Mouse (Mus musculus) urinary bladder, adult 2 months (tissue): ENCODE results near the gene Ttc7b. TPM values are rescaled to one million over a fixed set of nuclear protein-coding genes. Genes with fewer than 3 reads are reported as not detected.

ENCODE experiments used
- DNase-seq: peaks from one replicate; pipeline ENCODE4 v3.0.0; 2022; ENCODE audit warnings: low spot score
- polyA plus RNA-seq: library from polyadenylated mRNA; depleted of rRNA; stranded (reverse); fragments of >200 nt; gene quantifications from 2 replicates; pipeline ENCODE4 v1.2.3, GENCODE M21; 2012

The Ttc7b gene
- polyA plus RNA-seq, 1 experiment, result 26.9 TPM

DNA sequence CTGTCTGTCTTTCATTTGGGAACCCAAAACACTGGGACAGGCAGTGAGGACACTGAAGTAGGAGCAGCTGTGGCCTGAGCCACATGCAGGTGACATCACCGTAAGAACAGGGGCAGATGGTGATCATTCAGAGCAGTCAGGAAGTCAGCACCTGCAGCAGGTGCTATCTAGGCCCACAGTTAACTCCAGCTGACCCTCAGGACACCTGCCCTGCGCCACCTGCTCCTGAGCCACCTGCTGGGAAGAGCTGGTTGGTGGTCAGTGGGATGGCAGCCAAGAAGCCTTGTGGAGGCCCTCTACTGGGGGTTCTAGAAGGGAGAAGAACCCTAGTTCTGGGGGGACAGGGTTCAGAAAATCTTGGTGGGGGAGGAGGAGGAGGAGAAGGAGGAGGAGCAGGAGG lies 216.3 kb downstream of the Ttc7b start:
- no peak for DNase-seq

DNA sequence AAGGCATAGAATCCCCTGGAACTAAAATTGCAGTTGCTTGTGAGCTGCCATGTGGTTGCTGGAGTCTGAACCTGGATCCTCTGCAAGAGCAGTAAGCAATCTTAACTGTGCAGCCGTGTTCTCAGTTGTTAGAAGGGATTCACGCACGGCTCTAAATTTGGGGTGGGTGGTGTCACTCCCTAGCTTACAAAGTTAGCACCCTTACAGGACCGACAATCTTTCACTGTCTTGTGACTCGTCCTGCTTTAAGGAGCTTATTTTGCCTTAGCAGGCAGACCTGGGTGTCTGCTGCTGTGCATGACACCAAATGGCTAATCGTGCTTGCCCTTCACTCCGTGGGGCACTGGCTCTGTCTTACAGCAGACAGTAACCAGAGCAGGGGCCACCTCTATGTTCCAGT lies 217.5 kb downstream of the Ttc7b start:
- no peak for DNase-seq

DNA sequence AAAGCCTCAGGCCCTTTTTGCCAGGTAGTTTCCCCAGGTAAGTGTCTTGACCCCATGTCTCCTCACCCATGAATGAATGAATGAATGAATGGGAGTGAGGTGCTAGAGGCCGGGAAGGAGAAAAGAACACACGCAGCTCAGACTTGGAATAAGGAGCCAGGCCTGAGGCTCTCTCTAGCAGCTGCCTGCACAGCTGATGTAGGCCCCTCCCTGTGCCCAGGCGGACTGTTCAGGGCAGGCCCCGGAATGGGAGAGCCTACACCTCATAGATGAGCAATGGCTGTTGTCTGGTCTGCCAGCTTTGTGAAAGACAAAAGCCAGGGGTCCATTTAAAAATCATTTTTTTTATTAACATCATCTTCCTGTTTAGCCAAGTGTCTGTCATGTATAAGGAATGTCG lies 220.2 kb downstream of the Ttc7b start:
- DNase-seq, result no peak

DNA sequence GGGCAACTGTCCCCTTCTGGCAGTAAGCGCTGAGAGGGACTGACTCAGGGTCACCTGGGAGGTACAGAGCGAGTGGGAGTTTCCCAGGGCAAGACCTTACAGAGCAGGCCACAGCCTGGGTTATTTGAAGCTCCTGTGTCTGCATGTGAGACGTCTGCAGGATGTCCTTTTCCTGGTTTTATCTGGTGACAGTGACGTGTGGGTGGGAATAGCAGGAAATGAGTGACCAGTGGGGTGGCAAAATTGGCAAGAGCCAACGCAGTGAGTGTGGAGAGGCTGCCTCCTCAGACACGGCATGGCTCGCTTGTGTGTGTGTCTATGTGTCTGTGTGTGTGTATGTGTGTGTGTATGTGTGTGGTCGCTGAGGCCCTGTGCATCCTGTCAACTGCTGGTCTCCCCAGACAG lies 221.3 kb downstream of the Ttc7b start:
- no peak for DNase-seq

DNA sequence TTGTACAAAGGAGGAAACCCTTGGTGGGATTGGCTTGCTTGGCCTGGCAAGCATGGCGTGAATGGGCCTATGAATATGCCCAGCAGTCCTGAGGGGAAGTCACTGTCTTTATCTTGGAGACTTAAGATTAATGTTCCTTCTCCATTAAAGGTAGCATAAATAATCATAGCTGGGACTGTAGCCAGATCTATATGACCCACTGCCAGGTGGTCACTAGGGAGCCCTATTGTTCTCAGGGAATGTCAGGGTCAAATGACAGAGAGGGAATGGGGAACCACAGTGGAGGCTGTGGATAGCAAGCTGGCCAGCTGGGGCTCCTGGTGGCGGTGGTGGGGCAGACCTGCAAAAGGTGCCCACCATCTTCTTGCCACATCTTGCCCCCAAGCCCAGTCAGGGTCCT lies 221.8 kb downstream of the Ttc7b start:
- DNase-seq, result no peak

DNA sequence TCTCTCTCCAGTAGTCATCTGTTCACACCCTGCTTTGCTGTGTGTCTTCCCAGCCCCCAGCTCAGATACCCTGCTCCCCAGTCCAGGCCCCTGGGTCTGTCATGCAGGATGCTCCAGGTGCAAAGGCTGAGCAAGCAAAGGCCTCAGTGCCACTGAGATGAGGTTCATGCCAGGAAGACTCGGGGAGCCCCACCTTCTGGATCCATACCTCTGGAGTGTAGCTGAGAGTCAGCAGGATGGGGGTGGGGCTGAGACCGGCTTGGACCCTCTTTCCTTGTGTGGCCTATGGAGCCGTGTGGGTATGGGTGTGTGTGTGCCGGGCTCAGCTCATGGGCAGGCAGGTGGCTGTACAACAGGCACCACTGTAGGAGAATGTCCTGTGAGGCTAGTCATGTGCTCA lies 222.7 kb downstream of the Ttc7b start:
- DNase-seq, result no peak

DNA sequence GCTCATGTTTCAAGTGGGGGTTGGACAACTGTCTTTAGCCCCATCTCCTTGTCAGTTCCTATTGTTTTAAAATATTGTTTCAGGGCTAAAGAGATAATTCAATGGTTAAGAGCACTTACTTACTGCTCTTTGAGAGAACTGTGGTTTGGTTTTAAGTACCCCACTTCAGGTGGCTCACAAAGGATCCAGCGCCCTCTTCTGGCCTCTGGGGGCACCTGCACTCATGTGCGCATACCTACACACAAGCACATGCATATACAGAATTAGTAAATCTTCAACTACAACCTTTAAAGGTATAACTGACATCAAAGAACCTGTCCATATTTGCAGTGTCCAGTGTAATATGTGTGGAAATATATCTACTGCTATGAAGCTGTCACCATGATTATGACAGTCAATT lies 226.2 kb downstream of the Ttc7b start:
- DNase-seq, result no peak

DNA sequence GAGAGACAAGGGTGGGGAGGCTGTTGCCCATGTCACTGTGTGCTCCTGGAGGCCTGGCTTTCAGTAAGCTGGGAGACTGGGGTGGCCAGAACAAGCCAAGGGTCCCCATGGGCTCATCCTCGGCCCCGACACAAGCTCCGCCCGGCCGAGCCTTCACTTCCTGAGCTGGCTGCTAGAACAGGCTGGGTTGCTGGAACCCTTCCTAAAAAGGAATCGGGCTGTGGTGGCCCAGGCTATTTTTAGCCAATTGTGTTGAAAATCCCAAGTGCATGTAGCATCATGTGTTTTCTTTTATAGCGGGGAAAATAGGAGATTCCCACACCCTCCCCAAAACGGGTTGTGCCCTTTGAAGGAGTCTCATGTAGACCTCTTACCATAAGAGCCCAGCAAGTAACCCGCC lies 226.7 kb downstream of the Ttc7b start:
- no peak for DNase-seq

DNA sequence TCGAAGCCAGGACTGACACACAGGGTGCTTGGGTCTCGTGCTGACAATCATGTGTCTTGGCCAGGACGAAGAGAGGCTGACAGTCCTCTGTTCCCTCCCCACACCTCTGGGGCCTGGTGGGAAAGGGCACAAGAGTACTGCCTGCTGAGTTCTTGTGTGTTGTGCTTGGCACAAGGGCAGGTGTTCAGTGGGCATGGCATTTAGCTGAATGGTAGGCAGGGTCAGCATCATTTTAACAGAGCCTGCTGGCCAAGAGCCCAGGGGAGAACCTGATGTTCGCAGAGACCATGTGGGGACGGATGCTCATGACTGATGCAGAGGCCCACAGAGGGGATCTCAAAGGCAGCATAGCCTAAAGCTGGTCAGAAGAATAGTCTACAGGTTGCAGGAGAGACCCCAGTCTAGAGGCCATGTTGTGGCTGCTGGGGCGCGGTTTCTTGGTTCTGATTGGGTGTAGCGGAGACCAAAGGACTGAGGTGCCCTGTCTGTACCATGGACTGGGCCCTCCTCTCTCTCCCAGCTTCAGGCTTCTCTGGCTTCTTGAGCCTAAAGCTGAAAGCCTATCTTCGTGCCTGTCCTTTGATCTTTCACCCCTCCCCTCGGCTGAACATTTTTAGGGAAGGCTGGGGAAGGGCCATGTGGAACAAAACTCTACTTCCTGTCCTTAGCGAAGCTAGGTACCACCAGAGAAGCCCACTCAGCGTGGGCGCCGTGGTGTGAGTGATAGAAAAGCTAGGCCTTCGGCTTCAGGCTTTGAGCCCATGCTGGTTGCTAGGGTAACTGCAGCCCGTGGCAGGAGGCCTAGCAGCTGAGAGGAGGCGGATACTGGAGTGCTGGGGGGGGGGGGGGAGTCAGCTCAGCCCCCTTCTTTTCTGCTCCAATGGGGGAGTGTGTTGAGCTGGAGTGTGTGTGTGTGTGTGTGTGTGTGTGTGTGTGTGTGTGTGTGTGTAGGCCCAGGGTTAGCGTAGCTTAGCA lies 229.6 kb downstream of the Ttc7b start:
- no peak for DNase-seq

DNA sequence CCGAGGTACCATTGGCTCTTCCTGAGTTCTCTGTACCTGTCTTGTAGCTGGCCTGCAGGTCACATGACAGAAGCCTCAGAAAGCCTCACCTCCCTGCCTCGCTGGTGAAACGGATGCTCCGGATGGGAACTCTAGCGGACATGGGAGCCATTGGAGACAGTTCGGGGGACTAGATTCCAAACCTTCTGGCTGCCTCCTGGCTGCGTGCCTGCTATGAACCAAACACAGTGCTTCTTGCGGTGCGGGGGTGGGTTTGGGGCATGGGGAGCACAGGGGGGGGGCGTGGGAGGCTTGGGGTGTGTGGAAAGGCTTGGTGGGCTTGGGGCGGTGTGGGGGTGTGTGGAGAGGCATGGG lies 230.5 kb downstream of the Ttc7b start:
- no peak for DNase-seq

DNA sequence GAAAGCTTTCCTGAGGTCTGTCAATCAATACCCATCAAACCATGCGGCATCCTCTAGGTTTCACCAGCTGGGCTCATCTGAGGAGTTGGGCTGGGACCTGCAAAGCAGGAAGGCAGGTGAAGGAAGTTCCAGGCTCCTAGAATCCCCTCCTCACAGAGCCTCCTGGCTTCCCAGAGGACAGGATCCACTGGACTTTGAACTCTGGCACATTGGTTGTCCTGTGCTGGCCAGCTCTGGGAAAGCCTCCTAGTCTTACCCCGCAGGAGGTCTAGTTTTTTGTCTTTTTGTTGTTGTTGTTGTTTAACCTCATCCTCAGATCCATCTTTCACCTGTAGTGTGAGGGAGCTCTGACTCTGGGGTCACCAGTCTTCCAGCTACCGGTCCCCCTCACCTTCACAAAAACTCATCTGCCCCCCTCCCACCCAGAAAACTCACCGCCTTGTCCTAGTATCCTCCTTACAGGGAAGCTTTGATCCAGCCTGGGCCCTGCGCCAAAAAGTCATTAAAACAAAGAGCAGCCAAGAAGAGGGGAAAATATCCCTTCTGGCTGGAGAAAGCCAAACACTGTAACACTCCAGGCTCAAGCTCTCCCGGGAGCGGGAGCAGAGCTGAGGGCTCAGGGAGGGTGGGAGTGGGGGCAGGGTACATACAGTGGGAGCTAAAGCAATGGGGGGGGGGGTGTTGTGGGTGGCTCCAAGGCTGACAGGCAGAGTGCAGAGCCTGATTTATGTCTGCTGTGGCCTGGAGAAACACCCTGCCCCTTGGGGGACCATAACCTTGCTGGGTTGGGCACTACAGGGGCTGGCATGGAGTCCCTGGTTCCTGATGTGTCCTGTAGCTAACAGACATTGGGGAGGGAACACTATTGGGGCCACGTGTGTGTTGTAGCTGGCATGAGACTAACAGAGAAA lies 231.1 kb downstream of the Ttc7b start:
- DNase-seq, result no peak

DNA sequence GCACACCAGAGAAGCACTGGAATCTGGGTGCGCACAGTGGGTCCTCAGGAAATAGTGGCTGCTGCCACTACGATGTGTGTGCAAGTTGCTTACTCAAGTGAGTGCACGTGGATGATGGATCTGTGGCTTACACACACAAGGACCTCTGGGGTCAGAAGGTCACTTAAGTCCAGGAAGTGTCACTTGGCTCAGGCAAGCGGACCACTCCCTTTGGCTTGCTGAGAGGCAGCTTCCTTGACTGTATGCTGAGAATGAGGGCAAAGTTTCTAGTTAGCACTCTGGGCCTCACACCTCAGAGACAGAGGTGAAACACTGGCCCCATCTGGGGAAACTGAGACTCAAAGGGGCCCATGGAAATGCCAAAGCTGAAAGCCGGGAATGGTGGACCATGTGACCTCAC lies 232.6 kb downstream of the Ttc7b start:
- no peak for DNase-seq

DNA sequence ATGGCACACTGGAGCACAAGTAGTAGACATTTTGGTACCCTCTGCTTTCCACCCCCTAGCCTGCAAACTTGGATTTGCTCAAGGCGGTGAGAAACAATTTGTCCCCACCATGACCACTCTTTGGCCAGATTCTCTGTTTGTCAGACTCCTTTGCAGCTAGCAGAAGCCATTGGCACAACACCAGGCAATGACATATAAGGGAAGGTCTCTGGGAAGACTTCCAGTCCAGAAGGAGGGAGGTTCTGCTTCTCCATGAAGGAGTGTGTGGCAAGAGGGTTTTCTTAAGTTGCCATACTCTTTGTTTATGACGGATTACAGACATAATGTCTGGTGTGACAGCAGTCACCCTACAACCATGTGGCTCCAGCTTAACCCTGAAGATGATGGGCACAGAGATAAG lies 233.1 kb downstream of the Ttc7b start:
- no peak for DNase-seq

DNA sequence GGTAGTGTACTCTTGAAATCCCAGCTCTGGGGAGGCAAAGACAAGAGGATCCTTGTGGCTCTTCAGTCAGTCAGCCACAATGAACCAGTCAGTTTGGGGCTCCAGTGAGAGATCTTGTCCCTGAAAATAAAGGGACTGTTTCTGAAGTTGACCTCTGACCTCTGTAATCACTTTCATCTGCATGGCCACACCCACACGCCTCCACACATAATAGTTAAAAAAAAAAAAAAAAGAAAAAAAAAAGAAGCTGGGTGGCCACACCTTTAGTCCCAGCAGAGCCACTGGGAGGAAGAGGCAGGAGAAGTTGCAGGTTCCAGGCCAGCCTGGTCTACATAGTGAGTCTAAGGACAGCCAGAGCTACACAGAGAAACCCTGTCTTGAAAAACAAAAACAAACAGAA lies 237.3 kb downstream of the Ttc7b start:
- DNase-seq, result no peak

DNA sequence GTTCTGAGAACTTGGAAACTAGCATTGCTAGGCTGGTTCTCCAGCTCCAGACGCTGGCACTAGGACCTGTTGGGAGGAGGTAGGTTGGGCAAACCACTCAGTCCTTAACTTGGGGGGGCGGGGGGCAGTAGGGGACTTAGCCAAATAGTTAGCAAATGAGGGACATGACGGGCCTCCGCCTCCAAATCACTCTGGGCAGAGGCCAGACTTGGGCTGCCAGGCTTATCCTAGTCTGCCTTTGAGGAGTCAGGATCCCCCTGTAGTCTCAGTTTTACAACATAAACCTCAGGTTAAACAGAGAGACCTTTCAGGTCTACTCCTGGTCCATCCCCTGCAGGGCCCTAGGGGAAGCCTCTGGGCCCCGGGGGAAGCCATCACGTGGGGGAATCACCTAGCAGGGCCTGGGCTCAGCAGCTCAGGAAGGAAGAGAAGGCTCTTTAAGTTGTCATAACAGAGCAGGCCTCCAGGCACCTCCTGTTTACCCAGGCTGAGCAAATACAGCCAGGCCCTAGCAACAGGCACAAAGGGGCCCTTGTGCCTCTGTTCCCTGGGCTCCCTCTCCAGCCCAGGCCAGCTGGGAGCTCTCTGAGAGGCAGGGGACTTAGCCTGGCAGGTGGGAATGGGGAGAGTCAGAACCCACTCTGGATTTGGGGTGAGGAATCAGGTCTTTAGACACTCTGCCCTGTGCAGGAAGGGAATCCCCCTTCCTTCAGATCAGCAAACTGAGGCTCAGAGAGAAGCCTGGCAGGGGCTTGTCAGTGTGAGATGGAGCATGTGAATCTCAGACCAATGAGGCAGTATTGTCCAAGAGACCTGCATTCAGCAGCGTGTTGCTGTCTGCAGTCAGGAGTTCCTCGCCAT lies 238.4 kb downstream of the Ttc7b start:
- no peak for DNase-seq

DNA sequence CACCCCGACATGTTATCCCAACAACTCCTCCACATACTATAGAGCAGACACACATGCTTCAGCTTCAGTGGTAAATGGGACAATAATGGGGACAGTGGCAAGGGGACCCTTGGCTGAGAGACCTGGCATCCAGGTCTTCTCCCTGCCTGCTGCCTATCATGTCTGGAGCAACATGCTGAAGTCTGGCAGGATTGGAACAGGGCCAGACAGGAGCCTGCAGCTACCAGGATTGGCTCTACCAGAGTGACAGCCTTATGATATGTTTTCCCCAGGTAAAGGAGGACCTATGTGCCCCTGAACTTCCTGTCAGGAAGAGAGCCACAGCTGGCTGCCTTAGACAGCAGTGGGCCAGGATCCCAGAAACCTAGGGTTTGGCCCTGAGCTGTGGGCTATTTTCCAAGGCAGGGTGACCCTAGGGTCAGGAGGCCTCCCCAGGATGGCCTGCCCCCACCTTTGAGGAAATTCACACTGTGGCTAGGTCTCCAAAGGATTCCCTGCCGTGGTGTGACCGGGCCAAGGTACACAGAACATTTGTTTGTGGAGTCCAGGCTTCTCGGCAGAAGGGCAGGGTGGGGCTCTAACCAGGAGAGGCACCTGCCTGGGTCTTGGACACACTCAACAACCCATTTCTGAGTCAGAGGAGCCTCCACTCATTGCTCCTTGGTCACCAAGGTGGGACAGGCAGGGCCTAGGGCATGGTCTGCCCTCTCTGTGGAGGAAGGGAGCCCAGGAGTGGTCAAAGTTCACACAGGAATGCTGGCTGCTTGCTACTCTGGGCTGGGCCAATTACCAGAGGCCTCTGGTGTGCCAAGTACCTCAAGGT lies 239.4 kb downstream of the Ttc7b start:
- DNase-seq, result no peak

DNA sequence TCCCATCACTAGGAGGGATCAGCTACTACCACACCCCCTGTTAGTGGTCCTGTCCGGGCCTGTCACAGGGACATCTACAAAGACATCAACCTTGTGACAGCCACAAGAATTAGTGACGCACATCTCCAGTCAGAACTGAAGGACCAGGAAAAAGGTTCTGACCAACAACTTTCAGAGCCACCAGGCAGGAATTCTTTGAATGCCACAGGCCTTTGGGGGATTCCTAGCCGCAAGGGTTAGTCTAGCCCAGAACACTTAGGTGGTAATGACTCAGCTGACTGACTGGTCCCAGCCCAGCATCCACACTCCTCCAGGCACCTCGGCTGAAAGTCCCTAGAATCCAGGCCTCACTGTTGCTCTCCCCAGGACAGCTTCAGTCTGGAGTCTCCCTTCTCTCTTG lies 240.7 kb downstream of the Ttc7b start:
- DNase-seq, result no peak

DNA sequence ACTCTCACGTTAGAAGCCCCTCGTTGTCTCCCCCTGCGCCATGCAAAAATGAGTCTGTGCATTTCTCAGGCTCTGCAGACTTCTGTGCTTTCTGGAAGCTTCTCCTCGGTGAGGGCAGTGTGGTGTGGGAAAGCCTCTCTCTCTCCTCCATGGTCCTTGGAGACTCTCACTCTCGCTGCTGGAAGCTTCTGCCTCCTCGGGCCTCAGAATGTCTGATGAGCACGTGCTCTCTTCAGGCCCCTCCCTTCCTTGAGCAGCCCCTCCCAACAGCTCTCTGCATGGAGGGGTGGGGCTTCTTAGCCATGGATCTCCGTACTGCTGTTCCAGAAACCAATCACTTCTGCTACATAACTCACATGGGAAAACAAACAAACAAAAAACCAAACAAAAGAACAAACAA lies 242.3 kb downstream of the Ttc7b start:
- no peak for DNase-seq

DNA sequence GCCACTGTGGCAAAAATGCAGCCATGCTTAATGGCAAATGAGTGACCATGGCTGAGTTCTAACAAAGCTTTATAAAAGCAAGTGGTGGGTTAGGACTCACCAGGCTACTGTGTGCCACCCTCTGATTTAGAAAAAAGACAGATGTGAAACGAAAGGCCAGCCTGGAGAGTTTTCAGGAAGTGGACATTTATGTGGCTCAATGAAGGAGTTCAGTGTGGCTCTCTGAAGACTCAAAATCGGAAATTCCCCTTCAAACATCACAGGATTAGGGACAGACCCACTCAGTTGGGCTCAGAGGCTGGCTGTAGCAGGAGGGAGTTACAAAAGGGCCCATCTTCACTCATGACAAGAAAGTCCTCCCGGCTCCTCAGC lies 243.1 kb downstream of the Ttc7b start:
- DNase-seq, result no peak

DNA sequence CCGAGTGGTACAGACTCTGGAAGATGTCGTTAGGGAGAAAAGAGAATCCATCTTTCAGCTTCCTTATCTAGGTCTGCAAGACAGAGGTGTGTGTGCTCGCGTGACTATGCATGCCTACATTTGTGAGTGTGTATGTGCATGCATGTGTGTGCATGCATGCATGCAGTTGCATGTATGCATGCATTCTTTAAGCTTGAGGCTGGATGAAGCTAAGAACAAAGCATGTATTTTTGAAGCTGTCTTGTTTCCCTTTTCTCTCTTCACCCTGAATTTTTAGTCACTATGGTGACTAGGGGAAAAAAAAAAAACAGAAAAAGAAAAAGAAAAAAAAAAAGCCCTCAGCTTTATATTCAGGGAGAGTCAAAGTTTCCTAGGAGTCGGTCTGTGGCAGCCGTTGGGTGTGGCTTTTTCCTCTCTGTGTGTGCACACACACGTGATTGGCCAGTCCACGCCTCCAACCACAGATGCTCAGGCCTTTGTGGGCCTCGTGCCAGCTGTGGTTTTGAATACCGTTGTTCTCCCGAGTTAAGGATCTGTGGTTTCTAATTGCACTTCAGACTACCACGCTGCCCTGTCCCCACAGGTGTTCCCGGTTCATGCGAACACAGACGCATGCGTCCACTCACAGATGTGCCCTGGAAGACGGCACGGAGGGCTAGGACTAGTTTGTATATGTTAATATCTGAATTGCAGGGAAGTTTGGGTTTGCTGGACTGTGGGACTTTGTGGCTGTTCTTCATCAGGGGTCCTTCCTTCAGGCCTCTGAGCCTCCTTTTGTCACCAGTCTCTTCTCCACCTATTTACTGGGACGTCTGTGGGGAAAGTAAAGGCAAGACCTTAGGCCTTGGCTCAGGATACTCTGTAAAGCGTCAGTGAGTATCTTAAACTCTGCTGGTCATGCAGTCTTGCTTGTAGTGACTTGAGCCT lies 243.8 kb downstream of the Ttc7b start:
- DNase-seq, result peak; percentile 56
